Comparison of ENCODE assay signal across 8 mouse cellular contexts in genomic region chr17:65613142-65613462, GRCm38 (mm10). TPM values are rescaled to one million over a fixed set of nuclear protein-coding genes. Genes with fewer than 3 reads are reported as not detected.
DNase-seq lines count a peak whose midpoint lies in the region; ATAC-seq lines count a peak whose summit lies in the region.

No protein-coding gene starts in this region.

- H3K9ac ChIP-seq in kidney, embryonic 16.5 days (replicated peaks; ENCODE audit: low read length): peak overlapping the region; percentile 99
- peak overlapping the region; percentile 100 for H3K9ac ChIP-seq in hindbrain, embryonic 16.5 days (ENCODE audit: low read depth, low read length)
- H3K9ac ChIP-seq in midbrain, embryonic 16.5 days (ENCODE audit: low read depth, low read length): peak overlapping the region; percentile 98

- ATAC-seq in kidney, embryonic 16.5 days (ENCODE audit: low FRiP score, low TSS enrichment): peak; percentile 67
- peak; percentile 1; the same call in 1 of the 2 replicates for ATAC-seq in common myeloid progenitor, adult 5-6 weeks (replicated peaks; ENCODE audit: low read depth, poor library complexity, severe bottlenecking)
- ATAC-seq in hindbrain, embryonic 16.5 days: peak; percentile 64
- peak; percentile 75 for ATAC-seq in midbrain, embryonic 16.5 days

- no peaks in the 10 kb centered on the region for H3K27me3 ChIP-seq in kidney, embryonic 16.5 days (ENCODE audit: insufficient read depth, low read length)
- H3K27me3 ChIP-seq in hindbrain, embryonic 16.5 days (replicated peaks; ENCODE audit: control insufficient read depth, insufficient read depth, low read length): no peaks in the 10 kb centered on the region
- H3K27me3 ChIP-seq in midbrain, embryonic 16.5 days (ENCODE audit: control insufficient read depth, insufficient read depth, low read depth, low read length): no peaks in the 10 kb centered on the region

- H3K4me1 ChIP-seq in kidney, embryonic 16.5 days (ENCODE audit: insufficient read depth, low read length): peaks cover 27% of the 10 kb centered on the region
- peaks cover 28% of the 10 kb centered on the region for H3K4me1 ChIP-seq in hindbrain, embryonic 16.5 days (ENCODE audit: control insufficient read depth, insufficient read depth, low read depth, low read length)
- peaks cover 25% of the 10 kb centered on the region for H3K4me1 ChIP-seq in midbrain, embryonic 16.5 days (ENCODE audit: control insufficient read depth, insufficient read depth, low read length)

- no peaks in the 10 kb centered on the region for H3K9me3 ChIP-seq in kidney, embryonic 16.5 days (ENCODE audit: low read length)
- no peaks in the 10 kb centered on the region for H3K9me3 ChIP-seq in hindbrain, embryonic 16.5 days (ENCODE audit: control insufficient read depth, low read length)
- H3K9me3 ChIP-seq in midbrain, embryonic 16.5 days (replicated peaks; ENCODE audit: control insufficient read depth, low read length, poor library complexity, severe bottlenecking): no peaks in the 10 kb centered on the region

- no peak for DNase-seq in kidney, postnatal 4 days
- DNase-seq in thymus, postnatal 4 days: no peak
- no peak for DNase-seq in right cerebral cortex, adult 18-20 months
- DNase-seq in right cerebral cortex, postnatal 25 days: no peak

- no peaks in the 10 kb centered on the region for H3K36me3 ChIP-seq in kidney, embryonic 16.5 days (ENCODE audit: insufficient read depth, low read length)
- H3K36me3 ChIP-seq in hindbrain, embryonic 16.5 days (ENCODE audit: control insufficient read depth, insufficient read depth, low read length): no peaks in the 10 kb centered on the region
- no peaks in the 10 kb centered on the region for H3K36me3 ChIP-seq in midbrain, embryonic 16.5 days (ENCODE audit: control insufficient read depth, insufficient read depth, low read length)

- H3K27ac ChIP-seq in kidney, embryonic 16.5 days (ENCODE audit: low read length): peak overlapping the region; percentile 99
- peak overlapping the region; percentile 99 for H3K27ac ChIP-seq in hindbrain, embryonic 16.5 days (ENCODE audit: low read depth, low read length)
- H3K27ac ChIP-seq in midbrain, embryonic 16.5 days (ENCODE audit: low read length): peak overlapping the region; percentile 99

- H3K4me3 ChIP-seq in kidney, embryonic 16.5 days (ENCODE audit: low read length): peak overlapping the region; percentile 89
- H3K4me3 ChIP-seq in hindbrain, embryonic 16.5 days (ENCODE audit: low read length): peak overlapping the region; percentile 90
- H3K4me3 ChIP-seq in midbrain, embryonic 16.5 days (ENCODE audit: low read depth, low read length): peak overlapping the region; percentile 91

- under 1% methylated on average over 37 of the region's 42 CpGs for WGBS in kidney, embryonic 16.5 days
- 0% methylated on average over 26 of the region's 42 CpGs for WGBS in hindbrain, embryonic 16.5 days
- 0% methylated on average over 22 of the region's 42 CpGs for WGBS in midbrain, embryonic 16.5 days

- H3K4me2 ChIP-seq in kidney, embryonic 16.5 days (replicated peaks; ENCODE audit: low read depth, low read length): 0 out of 2 replicates have a peak overlapping the region, but pooled peaks have one; percentile 10
- H3K4me2 ChIP-seq in hindbrain, embryonic 16.5 days (ENCODE audit: low read length): peak overlapping the region; percentile 78; the same call in 1 of the 2 replicates
- H3K4me2 ChIP-seq in midbrain, embryonic 16.5 days (ENCODE audit: low read length): peak overlapping the region; percentile 7; the same call in 1 of the 2 replicates

RNA-seq across cellular contexts. Expression of gene Vapa, which starts 0.3 kb away (rescaled TPM):
- polyA plus RNA-seq in kidney, embryonic 16.5 days (2015; fragmentation: Nextera tagmentation; extraction: Ambion mirVana): 160 and 165 TPM in 2 replicates
- 57.9 and 68.4 TPM in 2 replicates for total RNA-seq in common myeloid progenitor, adult 5-6 weeks (2017)
- polyA plus RNA-seq in hindbrain, embryonic 16.5 days (2015; fragmentation: Nextera tagmentation; extraction: Ambion mirVana): 250 and 257 TPM in 2 replicates
- 275 and 287 TPM in 2 replicates for polyA plus RNA-seq in midbrain, embryonic 16.5 days (2015; fragmentation: Nextera tagmentation; extraction: Ambion mirVana)

RNA-seq across cellular contexts. Expression of gene Txndc2, which starts 28.9 kb away (rescaled TPM):
- 0.09 TPM in 1 of 2 replicates, not detected in the other for polyA plus RNA-seq in kidney, embryonic 16.5 days (2015; fragmentation: Nextera tagmentation; extraction: Ambion mirVana)
- total RNA-seq in common myeloid progenitor, adult 5-6 weeks (2017): not detected in 2 replicates
- 0.11 TPM in 1 of 2 replicates, not detected in the other for polyA plus RNA-seq in hindbrain, embryonic 16.5 days (2015; fragmentation: Nextera tagmentation; extraction: Ambion mirVana)
- polyA plus RNA-seq in midbrain, embryonic 16.5 days (2015; fragmentation: Nextera tagmentation; extraction: Ambion mirVana): not detected in 2 replicates

Comparison
In these comparisons a context has a peak if more than half of its experiments do, and no peak if none do; other contexts are left out.
1. ATAC-seq: peak in every context shown above with its lines; median percentile 75 in midbrain, embryonic 16.5 days; 67 in kidney, embryonic 16.5 days; 64 in hindbrain, embryonic 16.5 days; 1 in common myeloid progenitor, adult 5-6 weeks.
2. H3K4me2 ChIP-seq: peak in every context shown above with its lines; median percentile 78 in hindbrain, embryonic 16.5 days; 10 in kidney, embryonic 16.5 days; 7 in midbrain, embryonic 16.5 days.